Mouse (Mus musculus): ENCODE measurements at regions not wholly inside any gene's neighbourhood (a gene's known extent, or its start where the extent isn't known, plus 50 kb on each side); places are given as distances from the start of the nearest gene placed in this dataset.

DNA sequence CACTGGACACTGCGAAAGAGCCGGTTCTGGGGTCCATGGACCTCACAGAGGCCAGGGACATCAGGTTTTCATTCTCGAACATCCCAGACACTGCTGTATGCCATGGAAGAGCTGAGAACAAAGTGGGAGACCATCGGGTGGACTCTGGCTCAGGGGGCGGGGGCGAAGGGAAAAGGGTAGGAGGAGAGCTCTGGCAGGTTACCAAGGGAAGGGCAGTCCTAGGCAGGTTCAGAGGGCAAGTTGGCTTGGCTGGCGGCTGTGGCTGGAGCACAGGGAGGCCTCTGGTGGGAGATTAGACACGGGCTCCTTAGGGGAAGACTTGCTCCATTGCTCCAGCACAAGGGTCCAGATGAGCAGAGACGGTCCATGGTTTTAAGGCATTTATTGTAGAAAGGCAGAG lies 164.3 kb upstream of the Mki67 start:
- Histone ChIP-seq H3K27ac (replicated peaks; ENCODE audit: low read depth, low read length) (no peak overlapping the region), H3K4me1 (ENCODE audit: control insufficient read depth, insufficient read depth, low read length) (peaks cover 6% of the 10 kb centered on the region; the same call in 1 of the 2 replicates), H3K27me3 (replicated peaks; ENCODE audit: control insufficient read depth, insufficient read depth, low read length) (no peaks in the 10 kb centered on the region), H3K9ac (ENCODE audit: low read depth, low read length) (no peak overlapping the region), H3K36me3 (ENCODE audit: control insufficient read depth, insufficient read depth, low read length) (no peaks in the 10 kb centered on the region), H3K4me2 (ENCODE audit: low read depth, low read length) (no peak overlapping the region), H3K4me3 (ENCODE audit: low read depth, low read length) (no peak overlapping the region), H3K9me3 (ENCODE audit: control insufficient read depth, low read length) (no peaks in the 10 kb centered on the region)
- ATAC-seq (ENCODE audit: low read depth) (no peak), DNase-seq (ENCODE audit: low spot score) (no peak)
- 90% methylated on average over 9 of the region's 9 CpGs for WGBS

DNA sequence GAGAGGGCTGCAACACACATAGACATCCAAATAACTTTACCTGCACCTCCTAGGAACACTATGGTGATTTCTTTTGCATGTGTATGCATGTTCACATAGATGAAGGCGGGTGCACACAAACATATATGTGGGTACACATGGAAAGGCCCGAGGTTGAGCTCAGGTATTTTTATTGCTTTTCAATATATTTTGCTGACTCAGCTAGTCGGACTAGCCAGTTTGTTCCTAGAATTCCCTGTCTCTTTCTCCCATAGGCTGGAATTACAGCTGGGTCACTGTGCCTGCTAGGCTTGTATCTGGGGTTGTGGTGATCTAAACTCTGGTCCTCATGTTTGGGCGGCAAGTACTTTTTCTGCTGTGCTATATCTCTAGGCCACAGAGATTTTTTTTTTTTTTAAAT lies 166.1 kb upstream of the Mki67 start:
- Histone ChIP-seq H3K9me3 (ENCODE audit: control insufficient read depth, low read length) (no peaks in the 10 kb centered on the region), H3K4me3 (ENCODE audit: low read depth, low read length) (no peak overlapping the region), H3K36me3 (ENCODE audit: control insufficient read depth, insufficient read depth, low read length) (no peaks in the 10 kb centered on the region), H3K27ac (replicated peaks; ENCODE audit: low read depth, low read length) (no peak overlapping the region), H3K9ac (ENCODE audit: low read depth, low read length) (no peak overlapping the region), H3K4me2 (ENCODE audit: low read depth, low read length) (no peak overlapping the region), H3K4me1 (ENCODE audit: control insufficient read depth, insufficient read depth, low read length) (peaks cover 4% of the 10 kb centered on the region; the same call in 1 of the 2 replicates), H3K27me3 (replicated peaks; ENCODE audit: control insufficient read depth, insufficient read depth, low read length) (no peaks in the 10 kb centered on the region)
- WGBS = 96% methylated on average over 4 of the region's 4 CpGs
- ATAC-seq (ENCODE audit: low read depth) (no peak), DNase-seq (ENCODE audit: low spot score) (no peak)

DNA sequence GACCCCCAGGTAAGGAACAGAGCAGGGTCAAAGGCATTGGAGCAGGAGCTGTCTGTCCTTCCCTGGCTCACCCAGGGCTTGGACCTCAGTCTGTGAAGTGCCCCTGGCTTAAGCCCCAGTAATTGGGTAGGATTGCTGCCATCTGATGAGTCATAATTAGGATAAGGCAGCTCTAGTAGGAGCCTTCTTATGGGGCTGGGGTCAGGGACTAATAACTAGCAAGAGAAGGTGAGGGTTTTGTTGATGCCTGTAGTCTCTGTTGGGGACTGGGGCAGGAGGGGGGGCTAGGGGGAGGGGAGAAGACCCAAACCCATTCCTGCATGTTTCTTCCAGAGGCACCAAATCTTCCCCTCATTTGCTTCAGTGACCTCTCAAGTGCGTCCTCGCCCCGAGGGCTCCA lies 172.4 kb upstream of the Mki67 start:
- Histone ChIP-seq H3K4me3 (ENCODE audit: low read depth, low read length) (no peak overlapping the region), H3K36me3 (ENCODE audit: control insufficient read depth, insufficient read depth, low read length) (no peaks in the 10 kb centered on the region), H3K27me3 (replicated peaks; ENCODE audit: control insufficient read depth, insufficient read depth, low read length) (no peaks in the 10 kb centered on the region), H3K4me1 (ENCODE audit: control insufficient read depth, insufficient read depth, low read length) (peaks cover 4% of the 10 kb centered on the region; the same call in 1 of the 2 replicates), H3K4me2 (ENCODE audit: low read depth, low read length) (peak overlapping the region; percentile 19), H3K9ac (ENCODE audit: low read depth, low read length) (no peak overlapping the region), H3K9me3 (ENCODE audit: control insufficient read depth, low read length) (0 out of 2 replicates have a peak, but pooled peaks cover 5% of the 10 kb centered on the region), H3K27ac (replicated peaks; ENCODE audit: low read depth, low read length) (no peak overlapping the region)
- DNase-seq (ENCODE audit: low spot score) = no peak
- no peak; the same call in 1 of the 2 replicates for ATAC-seq (ENCODE audit: low read depth)
- WGBS = 5% methylated on average over 3 of the region's 3 CpGs

DNA sequence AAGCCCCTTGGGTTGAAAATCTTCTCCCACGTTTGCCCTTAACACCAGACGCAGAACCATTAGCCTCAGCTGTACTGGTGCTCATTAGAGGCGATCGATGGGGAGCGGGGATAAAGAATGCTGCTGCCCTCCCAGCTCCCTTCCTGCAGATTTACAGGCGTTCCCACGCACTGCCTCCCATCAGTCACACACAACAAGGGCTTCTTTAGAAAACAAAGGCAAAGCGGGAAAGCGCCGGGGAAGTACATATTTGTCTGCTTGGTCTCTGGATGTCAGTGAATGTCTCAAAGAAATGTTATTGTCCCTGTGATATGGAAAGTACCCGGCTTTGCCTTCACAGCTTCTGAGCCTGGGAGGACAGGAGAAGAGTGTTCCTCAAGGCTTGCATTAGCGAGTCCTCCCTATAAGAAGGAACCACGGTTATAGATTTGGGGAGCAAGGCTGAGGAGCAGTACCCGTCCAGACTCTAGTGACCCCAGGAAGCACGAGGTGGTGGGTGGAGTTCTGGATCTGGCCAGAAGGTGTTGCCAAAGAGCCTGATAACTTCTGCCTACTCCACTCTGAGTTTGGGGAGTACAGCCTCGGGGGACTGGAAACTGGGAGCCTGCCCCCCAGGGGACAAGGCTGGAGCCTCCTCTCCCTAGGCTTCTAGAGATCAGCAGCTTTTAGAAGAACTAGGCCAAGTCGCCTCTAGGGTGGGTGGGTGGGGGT lies 173.0 kb upstream of the Mki67 start:
- DNase-seq (ENCODE audit: low spot score) = peak; percentile 51
- H3K36me3 ChIP-seq (ENCODE audit: control insufficient read depth, insufficient read depth, low read length) = no peaks in the 10 kb centered on the region
- peak overlapping the region; percentile 19 for H3K4me2 ChIP-seq (ENCODE audit: low read depth, low read length)
- H3K9ac ChIP-seq (ENCODE audit: low read depth, low read length) = no peak overlapping the region
- no peak overlapping the region for H3K4me3 ChIP-seq (ENCODE audit: low read depth, low read length)
- no peaks in the 10 kb centered on the region for H3K27me3 ChIP-seq (replicated peaks; ENCODE audit: control insufficient read depth, insufficient read depth, low read length)
- ATAC-seq (ENCODE audit: low read depth) = peak; percentile 72
- H3K9me3 ChIP-seq (ENCODE audit: control insufficient read depth, low read length) = 0 out of 2 replicates have a peak, but pooled peaks cover 5% of the 10 kb centered on the region
- no peak overlapping the region; the same call in 1 of the 2 replicates for H3K27ac ChIP-seq (replicated peaks; ENCODE audit: low read depth, low read length)
- WGBS = 11% methylated on average over 16 of the region's 17 CpGs
- H3K4me1 ChIP-seq (ENCODE audit: control insufficient read depth, insufficient read depth, low read length) = peaks cover 4% of the 10 kb centered on the region; the same call in 1 of the 2 replicates

DNA sequence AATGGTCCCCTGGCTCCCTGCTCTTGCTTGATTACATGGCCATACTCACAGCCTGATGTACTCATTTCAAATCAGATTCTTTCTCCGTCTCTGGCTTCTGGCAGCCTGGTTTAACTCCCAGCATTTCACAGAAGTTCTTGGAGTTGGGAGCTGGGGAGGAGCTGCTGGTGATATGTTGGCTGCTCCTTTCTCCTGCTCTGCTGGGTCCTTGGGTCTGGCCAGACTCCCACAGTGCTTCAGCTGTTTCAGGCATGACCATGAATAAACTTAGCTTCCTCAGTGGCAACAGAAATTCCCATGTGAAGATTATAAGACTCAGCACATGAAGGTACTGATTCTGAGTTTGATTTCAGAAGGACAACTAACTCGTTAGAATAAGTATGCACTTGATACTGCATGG lies 182.7 kb upstream of the Mki67 start:
- Histone ChIP-seq H3K9ac (ENCODE audit: low read depth, low read length) (no peak overlapping the region), H3K27me3 (replicated peaks; ENCODE audit: control insufficient read depth, insufficient read depth, low read length) (no peaks in the 10 kb centered on the region), H3K27ac (replicated peaks; ENCODE audit: low read depth, low read length) (no peak overlapping the region), H3K9me3 (ENCODE audit: control insufficient read depth, low read length) (no peaks in the 10 kb centered on the region), H3K36me3 (ENCODE audit: control insufficient read depth, insufficient read depth, low read length) (no peaks in the 10 kb centered on the region), H3K4me1 (ENCODE audit: control insufficient read depth, insufficient read depth, low read length) (peaks cover 23% of the 10 kb centered on the region), H3K4me2 (ENCODE audit: low read depth, low read length) (no peak overlapping the region), H3K4me3 (ENCODE audit: low read depth, low read length) (no peak overlapping the region)
- peak; percentile 19 for DNase-seq (ENCODE audit: low spot score)
- WGBS = 75% methylated on average over 2 of the region's 2 CpGs
- ATAC-seq (ENCODE audit: low read depth) = no peak

DNA sequence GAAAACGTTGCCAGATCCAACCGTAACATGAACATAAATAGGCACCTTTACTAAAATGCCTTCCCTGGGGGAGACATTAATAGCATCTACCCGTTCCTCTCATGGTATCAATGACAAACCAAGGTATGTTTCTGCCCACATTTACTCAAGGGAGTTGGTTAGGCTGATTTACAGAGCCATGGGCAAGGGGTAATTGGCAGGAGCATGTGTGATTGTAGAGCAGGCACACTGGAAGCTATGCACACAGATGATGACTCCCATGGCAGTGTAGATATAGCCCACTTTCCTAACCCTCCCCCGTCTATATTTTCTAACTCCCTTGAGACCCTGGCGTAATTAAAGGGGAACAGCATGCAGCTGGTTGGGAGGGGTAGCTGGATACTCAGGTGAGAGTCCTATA lies 183.6 kb upstream of the Mki67 start:
- WGBS = 73% methylated on average over 5 of the region's 5 CpGs
- Histone ChIP-seq H3K4me2 (ENCODE audit: low read depth, low read length) (no peak overlapping the region), H3K36me3 (ENCODE audit: control insufficient read depth, insufficient read depth, low read length) (no peaks in the 10 kb centered on the region), H3K9ac (ENCODE audit: low read depth, low read length) (no peak overlapping the region), H3K4me1 (ENCODE audit: control insufficient read depth, insufficient read depth, low read length) (peaks cover 23% of the 10 kb centered on the region), H3K27ac (replicated peaks; ENCODE audit: low read depth, low read length) (no peak overlapping the region), H3K27me3 (replicated peaks; ENCODE audit: control insufficient read depth, insufficient read depth, low read length) (no peaks in the 10 kb centered on the region), H3K4me3 (ENCODE audit: low read depth, low read length) (no peak overlapping the region), H3K9me3 (ENCODE audit: control insufficient read depth, low read length) (no peaks in the 10 kb centered on the region)
- DNase-seq (ENCODE audit: low spot score) (peak; percentile 40), ATAC-seq (ENCODE audit: low read depth) (peak; percentile 81; the same call in 1 of the 2 replicates)

DNA sequence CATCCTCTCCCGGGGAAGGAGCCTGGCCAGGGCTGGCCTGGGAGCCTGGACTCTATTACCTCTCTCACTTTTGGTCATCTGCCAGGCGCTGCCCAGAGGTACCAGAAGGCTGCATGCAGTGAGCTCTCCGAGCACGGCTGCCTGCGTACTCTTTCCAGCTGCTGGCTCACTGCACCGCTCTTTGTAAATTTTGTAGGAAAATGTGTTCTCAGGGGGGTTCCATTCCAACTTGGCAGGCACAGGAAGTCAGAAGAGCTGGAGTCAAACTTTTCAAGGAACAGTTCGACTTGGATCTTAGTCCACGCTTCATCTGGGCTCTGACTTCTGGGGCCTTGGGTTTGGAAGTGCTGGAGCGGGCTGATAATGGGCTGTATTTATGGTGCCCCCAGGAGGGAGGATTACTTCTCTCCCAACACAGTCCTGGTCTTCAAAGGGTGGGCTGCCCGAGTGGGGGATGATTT lies 184.7 kb upstream of the Mki67 start:
- peak overlapping the region; percentile 49 for H3K27ac ChIP-seq (replicated peaks; ENCODE audit: low read depth, low read length)
- no peaks in the 10 kb centered on the region for H3K27me3 ChIP-seq (replicated peaks; ENCODE audit: control insufficient read depth, insufficient read depth, low read length)
- ATAC-seq (ENCODE audit: low read depth) = peak; percentile 77; the same call in 1 of the 2 replicates
- H3K4me2 ChIP-seq (ENCODE audit: low read depth, low read length) = no peak overlapping the region
- H3K9ac ChIP-seq (ENCODE audit: low read depth, low read length) = no peak overlapping the region
- H3K9me3 ChIP-seq (ENCODE audit: control insufficient read depth, low read length) = no peaks in the 10 kb centered on the region
- no peak overlapping the region for H3K4me3 ChIP-seq (ENCODE audit: low read depth, low read length)
- peak; percentile 80 for DNase-seq (ENCODE audit: low spot score)
- 34% methylated on average over 10 of the region's 10 CpGs for WGBS
- H3K36me3 ChIP-seq (ENCODE audit: control insufficient read depth, insufficient read depth, low read length) = no peaks in the 10 kb centered on the region
- H3K4me1 ChIP-seq (ENCODE audit: control insufficient read depth, insufficient read depth, low read length) = peaks cover 23% of the 10 kb centered on the region

DNA sequence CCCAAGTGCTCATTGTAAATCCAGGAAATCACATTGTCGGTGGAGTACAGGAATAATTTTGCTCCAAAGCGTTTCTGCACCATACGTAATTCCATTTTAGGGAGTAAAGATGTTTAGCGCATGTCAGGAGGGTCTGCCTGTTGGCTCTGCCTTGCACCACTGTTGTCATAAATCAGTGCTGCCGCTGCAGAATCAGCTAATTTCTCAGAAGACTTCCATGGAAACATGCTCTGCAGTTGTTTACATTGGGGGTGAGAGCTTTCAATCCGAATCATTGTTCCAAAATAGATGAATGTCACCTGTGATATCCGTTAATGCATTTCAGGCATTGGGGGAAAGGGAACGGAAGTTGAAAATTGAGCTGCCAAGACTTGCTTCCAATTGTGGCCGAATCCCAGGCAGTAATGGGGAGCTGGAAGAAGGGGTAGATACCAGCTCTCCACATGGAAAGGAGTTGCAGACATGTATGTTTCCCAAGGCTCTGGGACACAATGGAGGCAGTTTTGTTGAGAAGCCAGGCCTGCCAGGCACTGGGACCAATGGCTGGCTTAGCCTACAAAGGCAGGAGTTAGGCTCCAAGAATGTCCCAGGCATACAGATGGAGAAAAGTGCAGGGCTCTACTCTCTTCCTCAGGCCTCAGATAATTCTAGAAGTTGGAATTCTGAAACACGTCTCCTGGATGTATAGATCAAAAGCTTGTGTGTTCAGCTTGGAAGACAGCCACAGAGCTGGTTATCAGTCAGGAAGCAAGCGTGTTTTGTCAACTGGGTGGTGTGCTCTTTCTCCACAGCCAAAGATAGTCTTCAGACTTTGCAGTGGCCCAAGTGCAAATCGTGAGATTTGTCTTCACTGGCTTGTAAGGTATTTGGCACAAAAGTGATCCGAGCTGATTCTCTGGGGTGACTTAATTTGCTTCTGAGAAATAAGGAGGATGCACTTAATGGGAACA lies 186.2 kb upstream of the Mki67 start:
- ATAC-seq (ENCODE audit: low read depth) (no peak), DNase-seq (ENCODE audit: low spot score) (peak; percentile 67)
- no peak overlapping the region for H3K4me2 ChIP-seq (ENCODE audit: low read depth, low read length)
- no peak overlapping the region; the same call in 1 of the 2 replicates for H3K27ac ChIP-seq (replicated peaks; ENCODE audit: low read depth, low read length)
- no peak overlapping the region for H3K9ac ChIP-seq (ENCODE audit: low read depth, low read length)
- WGBS = 56% methylated on average over 13 of the region's 13 CpGs
- H3K9me3 ChIP-seq (ENCODE audit: control insufficient read depth, low read length) = no peaks in the 10 kb centered on the region
- no peak overlapping the region for H3K4me3 ChIP-seq (ENCODE audit: low read depth, low read length)
- peaks cover 23% of the 10 kb centered on the region for H3K4me1 ChIP-seq (ENCODE audit: control insufficient read depth, insufficient read depth, low read length)
- no peaks in the 10 kb centered on the region for H3K36me3 ChIP-seq (ENCODE audit: control insufficient read depth, insufficient read depth, low read length)
- H3K27me3 ChIP-seq (replicated peaks; ENCODE audit: control insufficient read depth, insufficient read depth, low read length) = no peaks in the 10 kb centered on the region
